Mouse (Mus musculus) ovary, adult 10 weeks (tissue): Measurements from ENCODE around the gene 4930442H23Rik. TPM values are rescaled to one million over a fixed set of nuclear protein-coding genes. Genes with fewer than 3 reads are reported as not detected.

ENCODE experiments used
- polyA plus RNA-seq: library from polyadenylated mRNA; stranded (reverse); fragments of 350-450 nt; fragmentation: Illumina TruSeq; extraction: RNeasy Lipid Tissue Mini Kit (QIAGEN cat#74804); gene quantifications from one replicate; pipeline ENCODE4 v1.2.3, GENCODE M21; 2014

4930442H23Rik gene
- not detected for polyA plus RNA-seq

DNA sequence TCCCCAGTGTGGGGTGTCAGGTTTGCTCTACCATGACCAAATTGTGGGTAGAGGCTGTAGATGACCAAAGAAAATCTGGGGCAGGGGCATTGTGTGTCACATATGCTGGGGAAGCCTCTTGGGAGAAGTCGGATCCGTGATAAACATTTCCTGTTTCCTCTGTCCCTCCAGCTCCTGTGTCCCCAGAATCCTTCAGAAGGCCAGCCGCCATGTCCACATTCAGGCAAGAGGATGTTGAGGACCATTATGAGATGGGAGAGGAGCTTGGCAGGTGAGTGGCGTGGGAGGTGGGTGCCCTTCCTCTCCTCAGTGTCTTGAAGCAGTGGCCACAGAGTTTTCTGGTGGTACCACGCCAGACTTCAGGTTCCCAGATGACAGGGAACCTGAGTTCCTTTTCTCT lies at the start of gene 4930442H23Rik:
TSS of gene 4930442H23Rik (minus strand) at position 45 of the 400 bp plus-strand sequence.

DNA sequence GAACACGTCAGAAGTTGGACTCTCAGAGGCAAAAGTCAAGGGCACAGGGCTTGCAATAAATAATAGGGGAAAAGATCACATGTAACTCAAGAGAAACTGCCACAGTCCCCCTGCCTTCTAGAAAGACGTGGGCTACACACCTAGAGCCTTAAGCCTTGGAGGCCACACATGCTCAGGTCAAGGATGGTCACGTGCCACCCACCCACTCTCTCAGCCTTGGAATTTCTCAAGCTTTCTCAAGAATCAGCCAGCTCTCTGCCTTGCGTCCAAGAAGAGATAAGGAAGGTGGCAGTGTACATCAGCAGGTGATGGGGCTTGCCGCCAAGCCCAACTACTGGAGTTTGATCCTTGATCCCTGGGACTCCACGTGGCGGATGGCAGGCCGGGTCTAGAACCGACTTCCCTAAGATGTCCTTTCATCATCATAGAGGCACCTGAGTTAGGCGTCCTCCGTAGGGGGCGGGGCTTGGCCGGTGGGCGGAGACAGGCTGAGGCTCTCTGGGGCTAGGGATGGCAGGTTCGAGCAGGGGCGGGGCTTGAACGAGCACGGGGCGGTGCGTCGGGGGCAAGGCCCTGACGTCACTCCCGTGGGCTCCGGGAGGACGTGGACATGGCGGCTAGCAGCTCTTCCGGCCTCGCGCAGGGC lies 49.1 kb upstream of the 4930442H23Rik start, which contains the start of gene Zfr2:
TSS of gene Zfr2 (plus strand) at position 576 of the 646 bp plus-strand sequence.

DNA sequence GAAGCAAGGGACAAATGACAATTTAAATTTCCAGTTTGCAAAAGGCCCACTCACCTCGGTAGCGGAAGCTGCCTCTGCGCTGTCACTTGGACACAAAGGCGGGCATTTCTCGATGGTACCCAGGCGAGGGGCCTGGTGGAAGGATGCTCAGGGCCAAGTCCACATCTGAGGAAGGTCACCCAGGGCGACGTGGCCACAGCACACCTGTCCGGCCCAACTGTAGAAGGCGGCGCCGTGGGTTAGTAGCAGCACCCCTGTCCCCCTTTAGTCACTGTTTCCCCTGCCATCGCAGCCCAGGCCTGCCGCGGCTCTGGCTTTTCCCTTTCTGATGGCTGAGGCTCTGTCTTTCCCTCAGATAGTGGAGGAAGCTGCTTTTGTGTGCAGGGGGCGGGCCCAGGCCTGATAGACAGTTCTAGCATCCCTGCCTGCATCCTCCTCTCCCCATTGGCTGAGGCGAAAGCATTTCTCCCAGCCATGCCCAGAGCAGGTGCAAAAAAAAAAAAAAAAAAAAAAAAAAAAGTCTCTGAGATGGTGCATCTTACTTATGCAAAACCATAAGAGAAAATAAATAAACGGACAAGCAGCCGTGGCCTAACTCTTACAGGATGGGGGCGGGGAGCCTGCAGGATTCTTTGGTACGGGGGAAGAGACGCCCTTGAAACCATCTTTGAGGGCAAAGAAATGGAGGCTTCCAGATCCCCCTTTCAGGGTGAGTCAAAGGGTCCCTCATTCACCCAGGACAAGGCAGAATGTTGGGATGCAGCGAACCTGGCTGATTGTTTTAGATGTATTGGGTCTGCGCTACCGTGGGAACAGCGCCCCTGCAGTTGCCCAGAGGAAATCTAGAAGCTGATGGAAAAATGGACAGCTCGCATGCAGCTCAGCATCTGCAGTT lies 47.0 kb upstream of the 4930442H23Rik start, which contains the start of gene Atcay:
TSS of gene Atcay (minus strand) at position 396 of the 895 bp plus-strand sequence.

DNA sequence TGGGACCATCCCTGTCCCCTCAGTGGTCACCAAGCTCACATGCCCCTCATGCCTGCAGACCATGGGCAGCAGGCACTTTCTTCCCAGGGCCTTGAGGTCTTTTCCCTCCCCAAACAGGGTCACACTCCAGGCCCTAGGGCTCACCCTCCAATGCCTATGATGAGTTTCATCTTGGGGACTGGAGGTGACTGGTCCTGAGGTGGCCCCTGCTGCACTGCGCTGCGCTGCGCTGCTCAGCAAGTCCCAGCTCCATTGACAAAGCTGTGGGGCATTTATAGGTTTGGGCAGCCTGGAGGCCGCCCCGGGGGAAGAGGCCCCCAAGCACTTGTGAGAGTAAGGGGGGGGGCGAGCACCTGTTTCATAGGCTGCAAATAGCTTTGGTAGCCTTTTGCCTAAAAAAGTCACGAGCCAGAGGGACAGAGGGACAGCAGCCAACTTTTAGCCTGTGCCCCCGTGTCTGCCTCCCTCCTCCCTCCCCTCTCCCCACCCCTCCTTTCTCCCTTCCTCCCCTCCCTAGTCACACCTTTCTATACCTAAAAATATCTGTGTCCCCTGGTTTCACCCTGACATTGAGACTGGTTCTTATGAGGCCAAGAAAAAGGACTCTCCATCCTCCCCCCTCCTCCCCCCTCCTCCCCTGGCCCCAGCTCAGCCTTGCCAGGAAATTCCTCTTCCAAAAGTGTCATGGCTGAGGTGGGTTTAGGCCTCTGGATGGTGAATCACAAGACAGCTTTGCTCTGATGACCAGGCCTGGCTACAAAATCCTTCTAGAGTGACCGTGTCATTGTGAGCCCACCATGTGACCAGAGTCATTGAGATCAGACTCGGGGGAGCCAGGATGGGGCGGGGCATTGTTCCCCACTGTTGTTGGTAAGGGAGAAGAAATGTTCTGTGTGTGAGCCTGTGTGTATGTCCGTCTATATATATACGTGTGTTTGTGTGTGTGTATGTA lies 18.4 kb upstream of the 4930442H23Rik start, which contains the start of gene Nmrk2:
TSS of gene Nmrk2 (minus strand) at position 245 of the 952 bp plus-strand sequence.

DNA sequence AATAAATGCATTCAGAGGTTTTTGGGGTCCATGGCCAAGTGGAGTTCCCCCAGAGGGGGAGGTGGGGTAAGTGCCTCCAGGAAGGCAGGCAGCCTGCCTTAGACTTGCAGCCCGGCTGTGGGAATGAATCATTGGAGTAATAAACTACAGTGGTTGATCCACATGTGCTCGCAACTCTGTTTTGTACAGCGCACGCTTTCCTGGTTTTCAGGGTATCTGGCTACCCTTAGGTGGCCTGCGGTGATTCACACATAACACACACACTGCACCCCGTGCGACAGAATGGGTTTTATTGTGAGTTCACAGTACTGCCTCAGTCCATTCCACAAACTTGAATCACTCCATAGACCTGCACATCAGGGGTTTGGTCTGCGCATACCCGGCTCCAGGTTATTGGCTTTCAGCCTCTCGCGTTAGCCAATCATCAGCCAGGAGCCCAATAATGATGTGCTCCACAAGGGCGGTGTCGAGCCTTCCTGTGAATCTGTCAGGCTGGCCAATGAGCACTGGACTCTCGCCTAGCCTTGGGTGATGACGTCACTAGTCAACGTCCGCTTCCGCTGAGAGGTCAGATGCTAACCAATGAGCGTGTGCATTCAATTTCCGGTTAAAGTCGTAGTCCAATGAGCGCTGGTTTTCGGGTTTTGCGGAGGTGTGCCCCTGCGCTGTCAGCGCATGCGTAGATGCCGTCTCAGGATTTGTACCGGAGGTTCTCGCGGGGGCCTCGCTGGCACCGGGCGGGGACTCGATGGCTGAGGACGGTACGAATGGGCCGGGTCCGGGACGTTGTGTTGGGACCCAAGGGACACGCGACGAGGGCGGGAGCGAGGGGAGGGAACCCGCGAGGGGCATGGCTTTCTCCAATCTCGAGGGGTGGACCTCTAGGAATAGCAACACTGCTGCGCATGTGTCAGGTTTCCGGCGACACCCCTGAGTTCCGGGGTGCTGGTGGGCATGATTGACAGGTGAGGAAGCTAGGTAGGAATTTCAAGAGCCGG lies 1.0 kb downstream of the 4930442H23Rik start, which contains the start of gene Dapk3:
TSS of gene Dapk3 (plus strand) at position 670 of the 998 bp plus-strand sequence.

DNA sequence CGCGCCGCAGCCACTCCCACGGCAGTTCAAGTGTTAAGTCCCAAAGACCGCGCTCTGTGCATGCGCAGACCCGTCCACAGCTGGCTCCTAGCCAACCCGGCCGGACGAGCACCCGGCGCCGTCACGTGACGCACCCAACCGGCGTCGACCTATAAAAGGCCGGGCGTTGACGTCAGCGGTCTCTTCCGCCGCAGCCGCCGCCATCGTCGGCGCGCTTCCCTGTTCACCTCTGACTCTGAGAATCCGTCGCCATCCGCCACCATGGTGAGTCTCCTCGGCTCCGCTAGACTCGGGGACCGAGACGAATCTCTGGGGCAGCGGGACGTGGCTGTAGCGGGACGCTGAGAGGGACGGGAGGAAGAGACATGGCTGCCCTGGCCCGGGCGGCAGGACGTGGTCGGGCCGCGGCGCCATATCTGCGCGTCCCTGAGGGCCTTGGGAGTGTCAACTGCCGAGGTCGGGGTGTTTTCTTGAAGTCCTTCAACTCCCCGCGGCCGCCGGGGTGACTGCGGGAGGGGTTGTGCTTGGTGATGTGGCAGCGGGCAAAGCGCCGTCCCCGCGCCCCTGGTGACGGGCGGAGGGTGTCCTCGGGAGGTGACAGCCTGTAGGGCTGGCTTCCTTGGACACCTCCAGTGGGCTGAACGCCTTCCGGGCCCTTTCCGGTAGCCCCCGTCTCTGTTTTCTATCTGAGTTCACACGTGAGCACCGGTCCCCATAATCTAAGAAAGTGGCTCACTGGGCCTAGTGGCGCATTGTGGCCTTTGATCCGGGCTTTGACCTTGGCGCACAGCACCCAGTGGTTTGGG lies 7.0 kb downstream of the 4930442H23Rik start, which contains the start of gene Eef2:
TSS of gene Eef2 (plus strand) at position 166 of the 806 bp plus-strand sequence.

DNA sequence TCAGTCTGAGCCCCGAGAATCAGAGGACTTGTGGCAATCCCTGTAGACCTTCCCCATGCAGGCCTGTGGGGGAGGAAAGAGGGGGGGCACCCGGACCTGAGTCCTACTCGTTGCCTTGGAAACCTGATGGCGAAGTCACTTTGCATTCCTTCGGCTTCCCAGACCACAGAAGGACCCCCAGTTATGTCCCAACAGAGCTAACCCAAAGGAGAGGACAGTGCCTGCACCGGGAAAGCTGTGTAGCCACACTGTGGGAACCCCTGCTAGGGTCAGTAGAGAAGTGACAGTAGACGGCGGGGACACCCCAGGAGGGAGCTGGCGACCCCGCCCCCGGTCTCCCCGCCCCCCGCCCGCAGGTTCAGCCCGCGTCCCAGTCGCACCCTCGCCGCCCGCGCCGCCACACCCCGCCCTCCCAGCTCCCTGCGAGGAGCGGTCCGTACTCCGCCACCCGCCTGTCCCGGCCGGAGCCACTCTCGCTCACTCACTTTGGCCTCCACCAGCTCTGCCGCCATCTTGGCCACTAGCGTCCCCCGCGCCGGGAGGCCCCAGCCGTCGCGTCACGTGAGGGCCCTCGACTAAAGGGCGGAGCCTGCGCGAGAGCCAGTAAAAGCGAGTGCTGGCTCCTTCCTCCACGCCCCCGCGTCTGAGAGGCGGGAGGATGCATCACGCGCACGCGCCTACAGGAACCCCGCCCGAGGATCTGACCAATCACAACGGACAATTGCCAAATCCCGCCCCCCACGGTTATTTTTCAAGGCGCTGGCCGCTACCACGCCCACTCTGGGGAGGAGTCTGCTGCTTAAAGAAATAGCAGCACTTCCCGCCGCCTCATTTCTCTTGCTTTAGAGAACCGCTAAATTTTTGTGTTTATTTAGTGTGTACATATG lies 16.2 kb downstream of the 4930442H23Rik start, which contains the start of gene Pias4:
TSS of gene Pias4 (minus strand) at position 724 of the 887 bp plus-strand sequence.

DNA sequence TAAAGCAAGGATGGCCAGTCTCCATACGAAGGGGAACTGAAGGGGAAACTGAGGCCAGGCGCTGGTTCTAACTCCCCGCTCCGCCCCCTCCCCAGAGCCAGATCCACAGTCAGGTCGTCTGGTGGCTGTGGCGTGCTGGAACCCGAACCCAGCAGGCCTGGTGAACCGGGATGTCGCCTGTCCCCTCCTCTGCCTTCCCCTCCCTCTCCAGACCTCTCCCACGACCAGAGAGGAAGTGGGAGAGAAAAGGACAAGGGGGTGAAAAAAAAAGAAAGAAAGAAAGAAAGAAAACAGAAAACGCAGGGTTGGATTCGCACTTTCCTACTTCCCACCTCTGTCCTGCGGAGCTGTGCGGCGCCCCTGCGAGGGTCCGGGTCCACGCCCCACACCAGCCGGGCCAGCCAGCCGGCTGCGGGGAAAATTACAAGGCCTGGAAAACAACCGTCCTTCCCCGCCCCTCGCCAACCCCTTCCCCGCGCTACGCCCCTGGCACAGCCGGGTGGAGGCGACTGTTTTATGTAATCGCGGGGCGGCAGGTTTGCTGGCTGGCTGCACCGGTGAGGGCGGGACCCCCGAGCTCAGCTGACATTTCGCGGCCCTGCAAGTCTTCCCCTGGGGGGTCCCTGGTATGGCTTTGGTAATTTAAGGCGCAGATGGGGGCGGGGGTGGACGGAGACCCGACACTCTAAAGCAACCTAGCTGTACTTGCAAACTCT lies 48.5 kb downstream of the 4930442H23Rik start, which contains the start of gene Zbtb7a:
TSS of gene Zbtb7a (plus strand) at position 255 of the 716 bp plus-strand sequence.

Other genes with a start within 250 kb of the 4930442H23Rik start
- gene Gng7, start 168.9 kb downstream of the 4930442H23Rik start, polyA plus RNA-seq: 6.8 TPM
- gene Diras1, start 158.2 kb downstream of the 4930442H23Rik start, polyA plus RNA-seq: not detected
- 0.29 TPM for gene Slc39a3, start 146.4 kb downstream of the 4930442H23Rik start, polyA plus RNA-seq
- 0.66 TPM for gene Sgta, start 123.7 kb downstream of the 4930442H23Rik start, polyA plus RNA-seq
- gene Thop1, start 113.8 kb downstream of the 4930442H23Rik start, polyA plus RNA-seq: not detected
- 0.77 TPM for gene Creb3l3, start 85.0 kb downstream of the 4930442H23Rik start, polyA plus RNA-seq
- 1.1 TPM for gene Map2k2, start 77.9 kb downstream of the 4930442H23Rik start, polyA plus RNA-seq
- 17.8 TPM for gene Zbtb7a, start 48.6 kb downstream of the 4930442H23Rik start, polyA plus RNA-seq
- 0.46 TPM for gene Pias4, start 15.9 kb downstream of the 4930442H23Rik start, polyA plus RNA-seq
- gene Eef2, start 7.2 kb downstream of the 4930442H23Rik start, polyA plus RNA-seq: 6.8 TPM
- gene Dapk3, start 844 bp downstream of the 4930442H23Rik start, polyA plus RNA-seq: not detected
- gene Nmrk2, start 18.2 kb upstream of the 4930442H23Rik start, polyA plus RNA-seq: not detected
- gene Atcay, start 47.0 kb upstream of the 4930442H23Rik start, polyA plus RNA-seq: not detected
- gene Zfr2, start 49.3 kb upstream of the 4930442H23Rik start, polyA plus RNA-seq: 0.66 TPM
- gene Matk, start 69.1 kb upstream of the 4930442H23Rik start, polyA plus RNA-seq: not detected
- gene Mrpl54, start 83.1 kb upstream of the 4930442H23Rik start, polyA plus RNA-seq: not detected
- gene Apba3, start 83.1 kb upstream of the 4930442H23Rik start, polyA plus RNA-seq: not detected
- not detected for gene Tjp3, start 107.7 kb upstream of the 4930442H23Rik start, polyA plus RNA-seq
- gene Pip5k1c, start 109.1 kb upstream of the 4930442H23Rik start, polyA plus RNA-seq: 2.6 TPM
- 0.17 TPM for gene Cactin, start 137.3 kb upstream of the 4930442H23Rik start, polyA plus RNA-seq
- not detected for gene Tbxa2r, start 144.9 kb upstream of the 4930442H23Rik start, polyA plus RNA-seq
- gene Gipc3, start 159.4 kb upstream of the 4930442H23Rik start, polyA plus RNA-seq: not detected
- gene Hmg20b, start 166.6 kb upstream of the 4930442H23Rik start, polyA plus RNA-seq: 4.2 TPM
- gene Mfsd12, start 173.6 kb upstream of the 4930442H23Rik start, polyA plus RNA-seq: not detected
- not detected for gene 4930404N11Rik, start 182.0 kb upstream of the 4930442H23Rik start, polyA plus RNA-seq
- gene Fzr1, start 194.7 kb upstream of the 4930442H23Rik start, polyA plus RNA-seq: 0.26 TPM
- not detected for gene Dohh, start 200.6 kb upstream of the 4930442H23Rik start, polyA plus RNA-seq
- gene Gm48551, start 200.6 kb upstream of the 4930442H23Rik start, polyA plus RNA-seq: not detected
- gene Gm48552, start 205.2 kb upstream of the 4930442H23Rik start, polyA plus RNA-seq: 0.88 TPM
- gene Smim24, start 209.2 kb upstream of the 4930442H23Rik start, polyA plus RNA-seq: not detected